Mouse (Mus musculus) lung, postnatal 14 days (tissue): ENCODE measurements around the gene Fam160a1.

ENCODE experiments used
- DNase-seq: peaks from one replicate; pipeline ENCODE4 v3.0.0; 2021

Gene Fam160a1

DNA sequence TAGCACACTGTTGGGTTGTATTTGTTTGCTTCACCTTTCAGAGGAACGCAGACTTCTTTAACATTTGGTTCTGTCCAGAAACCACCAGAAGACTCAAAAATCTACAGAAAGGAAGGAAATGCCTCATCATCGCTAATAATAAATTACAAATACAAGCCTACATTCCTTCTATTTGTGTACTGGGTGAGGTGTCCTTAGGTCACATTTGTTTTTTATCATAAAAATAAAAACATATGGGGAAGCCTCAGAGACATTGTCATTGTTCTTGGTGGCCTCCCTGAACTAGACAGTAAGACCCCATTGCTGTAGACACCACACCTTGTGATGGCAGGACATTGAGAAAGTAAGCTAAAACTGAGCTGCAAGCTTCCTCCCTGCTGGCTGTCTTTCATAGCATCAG is at the start of gene Fam160a1:
Fam160a1 (minus strand) TSS at position 101 of the 400 bp plus-strand sequence.
- DNase-seq: no peak

DNA sequence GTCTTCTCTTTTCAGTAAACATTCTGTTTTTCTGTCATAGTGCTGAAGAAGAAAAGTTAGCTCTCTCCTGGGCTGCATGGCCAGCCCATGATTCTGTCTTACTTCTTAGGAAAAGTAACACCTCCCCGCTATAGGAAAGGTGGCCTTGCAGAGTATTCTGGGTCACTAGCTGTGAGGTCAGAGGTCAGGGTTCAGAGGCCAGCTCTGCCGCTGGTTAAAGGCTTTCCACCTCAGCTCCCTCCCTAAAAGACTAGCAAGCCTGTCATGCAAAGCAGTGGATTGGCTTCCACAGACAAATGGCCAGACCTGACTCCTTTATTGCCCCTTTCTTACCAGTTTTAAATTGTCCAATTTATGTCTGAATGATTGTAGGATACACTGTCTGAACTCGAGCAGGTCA is 46.9 kb upstream of the Fam160a1 start:
- no peak for DNase-seq

DNA sequence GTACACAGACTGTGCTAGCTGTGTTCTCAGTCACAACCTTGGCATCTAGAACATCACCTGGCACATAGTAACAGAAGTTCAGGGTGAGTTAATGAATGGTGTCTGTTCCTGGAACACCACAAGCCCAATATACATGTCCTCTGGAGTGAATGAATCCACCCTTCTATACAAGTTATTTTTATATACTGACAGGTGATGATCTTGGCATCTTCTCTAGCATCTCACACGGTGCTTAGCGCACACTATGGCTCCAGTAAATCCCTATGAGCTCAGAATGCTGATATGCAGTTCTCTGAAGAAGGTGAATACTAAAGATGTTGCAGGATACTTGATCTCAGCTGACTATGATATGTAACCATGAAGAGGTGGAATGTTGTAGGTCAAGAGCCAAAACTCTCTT is 45.8 kb upstream of the Fam160a1 start:
- DNase-seq: no peak

DNA sequence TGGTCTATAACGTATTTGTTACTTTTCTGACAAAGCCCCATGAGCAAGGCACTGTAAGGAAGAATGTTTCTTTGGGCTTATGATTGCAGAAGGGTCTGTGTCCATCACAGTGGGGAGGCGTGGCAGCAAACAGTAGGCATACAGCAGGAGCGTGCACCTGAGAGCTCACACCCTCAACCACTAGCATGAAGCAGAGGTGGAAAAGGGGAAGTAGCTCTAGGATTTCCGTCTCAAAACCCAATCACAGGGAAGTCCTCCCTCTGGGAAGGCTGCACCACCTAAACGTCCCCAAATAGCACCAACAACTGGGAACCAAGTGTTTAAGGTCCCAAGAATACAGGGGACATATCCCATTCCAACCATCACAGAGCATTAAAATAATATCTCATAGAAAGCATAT is 43.9 kb upstream of the Fam160a1 start:
- no peak for DNase-seq

DNA sequence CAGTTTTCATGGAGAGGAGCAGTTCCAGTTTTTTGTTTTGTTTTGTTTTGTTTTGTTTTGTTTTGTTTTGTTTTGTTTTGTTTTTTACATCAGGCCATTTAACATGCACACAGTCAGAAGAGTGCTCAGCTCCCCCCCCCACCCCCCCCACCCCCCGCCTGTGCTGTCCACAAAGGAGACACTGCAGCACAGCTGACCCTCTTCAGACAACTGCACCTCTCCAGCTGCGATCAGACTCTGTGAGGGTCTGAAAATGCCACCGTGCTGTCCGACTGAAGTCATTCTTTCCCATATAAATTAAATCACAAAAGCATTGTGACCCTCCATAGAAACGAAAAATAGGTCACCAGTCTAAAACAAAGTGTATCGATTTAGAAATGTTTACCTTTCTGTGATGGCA is 42.2 kb upstream of the Fam160a1 start:
- no peak for DNase-seq

DNA sequence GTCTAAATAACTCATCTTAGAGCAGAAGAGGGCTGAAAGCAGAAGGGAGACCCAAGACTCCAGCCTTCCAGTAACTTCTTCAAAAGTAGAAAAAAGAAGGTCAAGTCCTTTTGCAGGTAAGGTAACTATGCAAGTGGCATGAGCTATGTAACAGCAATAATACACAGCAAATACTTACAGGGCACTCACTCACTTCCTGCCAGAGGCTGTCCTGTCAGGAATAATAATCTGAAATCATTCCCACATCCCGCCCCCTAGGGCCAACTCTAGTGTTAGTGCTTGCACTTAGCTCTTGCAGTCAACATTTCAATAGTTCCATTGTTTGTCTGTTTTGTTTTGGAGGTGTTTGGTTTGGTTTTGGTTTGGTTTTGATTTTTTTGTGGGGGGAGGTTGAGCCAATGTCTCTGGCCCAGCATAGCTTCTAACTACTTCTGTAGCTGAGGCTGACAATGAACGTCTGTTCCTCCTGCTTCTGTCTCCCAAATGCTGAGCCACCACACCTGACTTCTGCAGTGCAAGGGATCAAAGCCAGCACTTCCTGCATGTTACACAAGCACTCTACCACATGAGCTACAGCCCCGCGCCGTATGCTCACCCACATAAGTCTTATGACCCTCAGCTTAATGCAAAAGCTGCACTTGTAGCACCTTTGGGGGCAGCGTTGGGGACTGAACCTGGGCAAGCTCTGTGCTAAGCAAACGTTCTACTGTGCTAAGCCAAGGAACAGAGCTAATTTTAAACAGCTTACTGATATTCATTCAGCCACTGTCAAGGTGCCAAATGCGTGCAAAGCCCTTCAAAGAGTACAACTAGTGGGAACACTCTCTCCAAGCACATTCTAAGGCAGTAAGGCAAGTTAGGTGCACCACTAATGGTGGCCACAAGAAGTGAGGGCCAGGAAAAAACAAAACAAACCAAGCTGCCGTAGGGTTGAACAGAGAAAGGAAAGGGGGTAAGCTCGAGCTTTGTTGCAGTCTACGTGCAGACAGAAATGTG is 41.3 kb upstream of the Fam160a1 start:
- peak; percentile 56 for DNase-seq

DNA sequence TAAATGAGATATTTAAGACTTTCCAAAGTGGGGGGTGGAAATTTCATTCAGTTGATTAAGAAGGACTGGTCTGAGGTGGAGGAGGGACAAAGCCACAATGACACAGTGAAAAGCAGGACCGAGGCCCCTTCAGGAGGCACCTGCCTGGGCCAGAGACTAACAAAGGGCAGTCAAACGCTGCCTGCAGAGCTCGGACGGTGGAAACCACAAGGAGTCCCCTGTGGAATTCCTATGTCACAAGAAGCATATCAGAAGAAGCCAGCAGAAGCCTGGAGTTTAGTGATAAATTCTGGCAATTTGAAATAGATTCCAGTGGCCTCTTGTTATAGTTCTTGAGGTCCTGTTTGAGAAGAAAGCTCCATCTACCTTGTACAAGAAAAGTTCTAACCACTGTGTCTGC is 40.0 kb upstream of the Fam160a1 start:
- DNase-seq: no peak

DNA sequence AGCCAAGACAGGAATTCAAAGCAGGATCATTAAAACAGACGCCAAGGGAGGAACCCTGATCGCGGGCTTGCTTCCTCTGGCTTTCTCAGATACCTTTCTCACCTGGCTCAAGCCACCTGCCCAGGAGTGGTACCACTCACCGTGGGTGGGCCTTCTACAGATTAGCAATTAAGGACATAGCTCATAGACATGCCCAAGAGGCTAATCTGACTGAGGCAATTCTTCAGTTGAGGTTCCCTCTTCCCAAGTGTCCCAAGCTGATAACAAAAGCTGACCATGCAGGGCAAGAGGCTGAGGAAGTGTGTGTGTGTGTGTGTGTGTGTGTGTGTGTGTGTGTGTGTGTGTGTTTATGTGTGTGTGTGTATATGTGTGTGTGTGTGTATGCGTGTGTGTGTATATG is 38.9 kb upstream of the Fam160a1 start:
- no peak for DNase-seq

DNA sequence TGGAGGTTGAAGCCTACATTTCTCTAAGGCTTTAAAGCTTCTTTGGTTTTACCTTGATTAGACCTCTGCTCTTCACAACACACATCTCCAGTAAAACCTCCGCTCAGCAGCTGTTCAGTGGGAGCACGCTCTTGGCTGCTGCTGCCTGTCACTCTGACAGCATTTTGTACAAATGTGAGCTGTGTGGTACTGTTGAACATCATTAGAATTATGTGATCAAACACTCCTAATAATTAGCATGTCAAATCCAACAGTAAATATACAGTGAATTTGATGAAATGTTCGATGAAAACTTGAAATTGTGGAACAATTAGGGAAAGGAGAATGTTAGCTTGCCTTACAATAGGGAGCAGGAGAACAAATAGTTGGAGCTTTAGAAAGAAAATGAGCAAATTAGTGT is 38.0 kb upstream of the Fam160a1 start:
- no peak for DNase-seq

DNA sequence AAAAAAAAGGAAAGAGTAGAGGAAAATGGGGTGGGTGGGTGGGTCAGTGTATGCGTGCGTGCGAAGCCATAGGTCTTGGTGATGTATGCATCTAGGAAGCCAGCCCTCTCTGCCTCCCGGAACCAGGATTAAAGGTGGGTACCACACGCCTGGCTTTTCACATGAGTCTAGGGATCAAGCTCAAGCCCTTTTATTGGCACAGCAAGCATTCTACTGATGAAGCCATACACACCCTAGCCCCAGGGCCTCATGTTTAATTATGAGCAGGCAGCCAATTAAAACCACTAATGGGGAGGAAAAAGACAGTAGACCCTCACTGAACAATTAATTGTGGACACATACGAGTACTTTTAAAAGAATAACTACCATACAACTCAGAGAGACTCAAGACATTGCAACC is 37.1 kb upstream of the Fam160a1 start:
- no peak for DNase-seq

DNA sequence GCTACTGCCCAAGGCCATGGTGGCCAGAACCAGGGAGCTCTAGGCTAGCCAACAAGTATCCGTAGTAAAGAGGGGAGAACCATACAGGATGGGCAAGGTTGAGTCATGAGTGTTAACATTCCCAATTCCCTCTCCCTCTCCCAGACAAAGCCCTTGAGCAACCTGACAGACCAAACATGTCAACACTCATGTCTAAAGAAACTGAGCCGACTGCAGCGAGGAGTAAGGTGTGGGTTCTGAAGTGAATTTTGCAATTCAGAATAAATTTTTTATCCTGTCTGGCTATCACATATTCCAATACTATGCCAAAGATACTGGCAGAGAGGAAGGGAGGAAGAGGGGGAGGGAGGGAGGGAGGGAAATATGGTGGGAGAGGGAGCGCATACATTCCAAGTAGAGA is 36.6 kb upstream of the Fam160a1 start:
- no peak for DNase-seq

DNA sequence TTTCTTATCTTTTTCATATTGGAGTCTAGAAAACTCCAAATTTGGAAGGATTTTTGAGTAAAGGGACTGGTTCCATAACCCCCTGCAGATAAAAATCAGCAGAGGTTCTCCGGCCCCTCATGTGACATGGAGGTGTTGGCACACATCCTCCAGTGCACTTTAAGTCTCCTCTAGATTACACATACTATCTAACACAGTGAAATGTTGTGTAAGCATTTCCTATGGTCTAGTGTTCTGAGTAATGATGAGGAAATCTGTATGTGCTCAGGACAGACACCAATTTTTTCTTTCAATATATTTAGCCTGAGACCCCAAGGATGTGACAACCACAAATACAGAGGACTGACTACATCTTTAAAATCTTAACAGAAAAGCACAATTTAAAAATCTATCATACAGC is 33.0 kb upstream of the Fam160a1 start:
- no peak for DNase-seq

DNA sequence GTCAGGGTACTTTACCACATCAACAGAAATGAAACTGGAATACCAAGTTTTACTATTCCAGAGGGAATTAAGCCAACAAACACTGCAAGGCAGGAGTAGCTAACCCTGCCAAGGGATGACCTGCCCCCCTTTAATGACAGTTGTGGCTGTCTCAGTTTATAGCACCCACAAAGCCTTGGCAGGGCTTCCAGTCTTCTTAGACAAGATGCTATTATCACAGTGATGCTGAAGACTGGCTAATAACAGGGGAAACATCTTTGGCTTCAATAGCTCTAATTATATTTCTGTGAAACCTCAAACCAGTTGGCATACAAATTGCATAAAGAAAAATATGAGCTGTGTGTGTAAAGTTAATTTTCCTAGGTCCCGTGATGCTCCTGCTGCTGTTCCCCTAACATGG is 29.2 kb upstream of the Fam160a1 start:
- no peak for DNase-seq

DNA sequence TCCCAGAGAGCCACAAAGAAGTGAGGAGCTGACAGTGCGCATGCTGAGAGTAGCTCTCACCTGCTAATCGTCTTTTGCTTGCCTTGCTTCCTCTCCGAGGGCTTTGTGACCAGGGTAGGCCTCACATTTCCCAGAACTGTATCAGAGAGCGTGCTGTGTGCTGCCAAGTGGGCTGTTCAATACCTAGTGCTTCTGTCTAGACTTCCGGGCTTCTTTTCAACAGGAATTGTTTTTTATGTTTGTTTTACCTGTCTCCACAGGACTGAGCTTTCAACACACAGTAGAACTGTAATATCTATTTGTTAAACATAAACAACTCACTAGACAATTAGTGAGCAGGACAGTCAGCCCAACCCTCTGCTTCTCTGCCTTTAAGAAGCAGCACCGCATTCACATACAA is 28.2 kb upstream of the Fam160a1 start:
- DNase-seq: no peak

DNA sequence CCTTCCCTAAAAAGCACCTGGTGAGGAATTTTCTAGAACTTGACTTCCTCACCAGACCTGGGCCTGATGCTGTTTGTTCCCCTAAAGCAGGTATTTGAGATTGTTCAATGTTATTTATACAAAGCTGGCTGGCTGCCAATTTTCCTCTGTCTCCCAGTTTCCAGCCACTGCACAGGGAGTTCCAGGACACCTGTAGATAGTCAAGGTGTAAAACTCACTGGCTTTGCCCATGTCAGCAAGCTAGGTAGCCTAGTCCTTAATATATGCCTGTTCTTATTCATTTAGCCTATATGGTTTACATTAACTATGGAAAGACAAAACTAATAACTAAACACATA is 25.8 kb upstream of the Fam160a1 start:
- peak; percentile 40 for DNase-seq

DNA sequence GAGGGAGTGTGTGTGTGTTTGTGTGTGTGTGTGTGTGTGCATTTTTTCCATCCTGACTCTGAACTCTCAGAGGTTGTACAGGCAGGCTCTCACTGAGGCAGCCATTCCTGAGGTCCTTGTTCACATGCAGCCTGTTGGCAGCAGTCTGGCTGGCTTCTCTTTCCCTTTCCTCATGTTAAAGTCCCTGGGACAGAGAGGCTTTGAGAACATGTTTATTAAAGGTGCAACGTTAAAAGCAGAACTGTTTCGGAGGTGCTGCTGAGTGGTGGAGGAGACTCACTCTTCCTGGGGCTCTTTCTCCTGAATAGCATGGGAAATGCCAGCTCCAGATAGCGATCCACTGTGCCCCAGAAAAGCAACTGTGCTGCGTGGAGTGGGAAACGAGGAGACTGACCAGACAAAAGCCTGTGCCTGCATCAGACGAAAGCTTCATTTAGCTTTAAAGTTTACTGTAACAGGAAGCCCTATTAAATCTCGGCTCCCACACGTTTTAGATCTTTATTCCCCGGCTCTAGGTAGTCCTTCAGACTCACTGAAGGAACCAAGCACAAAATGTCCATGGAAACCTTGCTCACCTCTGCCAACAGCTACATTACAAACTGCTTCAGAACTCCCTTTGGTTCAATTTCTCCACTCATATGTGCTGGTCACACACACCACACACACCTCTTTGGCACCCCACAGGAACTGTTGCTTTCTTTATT is 25.2 kb upstream of the Fam160a1 start:
- no peak for DNase-seq

DNA sequence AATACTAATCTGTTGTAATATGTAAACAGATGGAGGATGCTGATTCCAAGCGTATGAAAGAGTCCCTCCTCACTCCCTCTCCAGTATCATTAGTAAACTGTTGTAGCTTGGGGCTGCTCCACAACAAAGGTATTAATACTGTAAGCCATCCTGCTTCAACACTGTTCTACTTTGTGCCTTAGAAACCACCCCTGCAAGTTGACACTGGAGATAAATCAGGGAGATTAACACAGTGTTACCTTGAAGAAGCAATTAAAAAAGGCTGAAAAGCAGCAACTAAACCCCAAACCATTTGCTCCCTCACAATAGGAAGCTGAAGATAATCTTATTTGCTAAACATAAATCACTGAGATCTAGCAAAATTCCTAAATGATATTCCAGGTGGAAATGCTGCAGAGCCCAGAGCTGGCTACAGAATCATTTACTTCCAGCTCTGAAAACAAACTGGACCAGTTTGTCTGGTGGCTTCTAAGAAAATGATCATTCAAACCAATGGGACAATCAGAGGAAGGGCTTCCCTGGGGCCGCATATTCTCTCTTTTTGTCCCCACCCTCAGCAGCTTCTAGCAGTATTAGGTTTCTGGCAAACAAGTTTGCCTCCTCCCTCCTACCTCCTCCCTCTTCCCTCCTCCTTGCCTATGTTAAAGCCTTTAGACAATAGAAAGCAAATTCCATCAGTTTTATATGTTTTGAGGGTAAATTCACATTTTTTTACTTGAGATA is 24.5 kb upstream of the Fam160a1 start:
- no peak for DNase-seq

DNA sequence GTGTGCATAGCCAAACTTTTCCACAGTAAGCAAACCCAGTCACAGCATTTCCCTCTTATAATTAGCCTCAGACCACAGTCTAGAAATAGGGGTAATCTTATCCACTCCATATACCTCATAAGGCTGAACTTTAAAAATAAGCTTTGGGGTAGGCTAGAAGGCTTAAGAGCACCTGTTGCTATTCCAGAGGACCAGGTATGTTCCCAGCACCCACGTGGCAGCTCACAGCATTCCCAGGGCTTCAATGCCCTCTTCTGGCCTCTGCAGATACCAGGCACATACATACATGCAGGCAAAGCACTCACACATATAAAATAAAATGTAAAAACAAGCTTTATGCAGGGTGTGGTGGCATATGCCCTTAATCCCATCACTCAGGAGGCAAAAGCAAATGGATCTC is 16.5 kb upstream of the Fam160a1 start:
- no peak for DNase-seq

DNA sequence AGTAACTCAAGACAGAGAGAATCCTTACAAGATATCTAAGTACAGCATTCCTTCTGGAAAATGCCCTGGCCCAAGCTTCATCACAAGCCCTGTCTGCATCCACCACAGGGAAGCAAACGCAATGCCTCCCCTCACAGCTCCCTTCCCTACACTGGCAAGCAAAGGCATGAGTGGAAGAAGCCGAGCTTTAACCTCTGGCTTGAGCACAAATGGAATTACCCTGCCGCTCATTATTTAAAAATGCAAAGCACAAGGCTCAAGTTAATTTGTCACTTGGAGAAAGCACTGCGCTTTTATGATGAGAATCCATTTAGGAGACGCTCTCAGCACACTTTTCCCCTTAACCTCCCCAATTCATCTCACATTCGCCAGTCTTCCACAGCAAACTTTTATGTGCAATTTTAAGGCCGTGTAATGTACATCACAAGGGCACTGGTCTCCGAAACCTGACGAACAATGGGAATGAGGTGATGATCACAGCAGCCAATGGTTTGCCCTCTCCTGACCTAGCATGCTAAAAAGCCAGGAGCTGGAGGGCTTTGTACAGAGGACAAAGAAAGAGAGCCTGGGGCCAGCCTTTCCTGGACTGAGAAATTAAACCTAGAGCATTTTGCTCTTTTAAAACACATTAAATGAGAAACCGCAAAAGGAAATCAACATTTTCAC is 15.5 kb upstream of the Fam160a1 start:
- DNase-seq: no peak

DNA sequence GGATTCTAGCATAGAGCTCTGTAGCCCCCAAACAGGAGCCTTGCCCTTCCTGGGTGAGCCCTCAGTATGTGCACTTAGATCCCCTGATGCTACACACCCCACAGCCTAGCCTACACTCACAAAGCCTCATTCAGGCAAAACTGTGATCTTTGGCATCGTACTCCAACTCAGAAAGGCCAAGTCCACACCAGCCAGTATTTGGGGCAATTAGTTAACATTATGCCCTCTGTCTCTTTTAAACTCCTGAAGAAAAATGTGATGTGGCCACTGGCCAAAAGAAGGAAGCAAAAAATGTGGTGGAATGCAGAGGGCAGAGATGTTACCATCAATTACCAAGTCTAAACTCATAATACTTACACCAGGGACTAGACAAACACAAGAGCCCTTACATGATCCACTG is 14.7 kb upstream of the Fam160a1 start:
- DNase-seq: no peak

DNA sequence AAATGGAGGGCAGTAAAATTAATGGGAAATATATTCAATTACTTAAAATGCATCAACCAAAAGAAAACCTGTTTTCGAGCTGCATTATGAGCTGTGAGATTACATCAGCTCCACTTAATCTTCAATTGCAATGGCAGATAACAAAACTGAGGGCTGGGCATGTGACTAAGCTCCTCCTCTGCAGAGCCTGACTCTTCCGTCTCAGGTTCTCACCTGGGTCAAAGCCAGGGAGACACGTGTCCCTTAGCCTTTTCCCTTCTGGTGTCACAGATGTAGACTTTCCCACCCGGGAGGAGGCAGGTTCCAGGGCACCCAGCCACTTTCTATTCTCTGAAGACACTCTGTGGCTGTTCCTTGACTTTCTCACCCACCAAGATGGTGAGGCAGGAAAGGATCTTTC is 12.0 kb upstream of the Fam160a1 start:
- DNase-seq: peak; percentile 19

DNA sequence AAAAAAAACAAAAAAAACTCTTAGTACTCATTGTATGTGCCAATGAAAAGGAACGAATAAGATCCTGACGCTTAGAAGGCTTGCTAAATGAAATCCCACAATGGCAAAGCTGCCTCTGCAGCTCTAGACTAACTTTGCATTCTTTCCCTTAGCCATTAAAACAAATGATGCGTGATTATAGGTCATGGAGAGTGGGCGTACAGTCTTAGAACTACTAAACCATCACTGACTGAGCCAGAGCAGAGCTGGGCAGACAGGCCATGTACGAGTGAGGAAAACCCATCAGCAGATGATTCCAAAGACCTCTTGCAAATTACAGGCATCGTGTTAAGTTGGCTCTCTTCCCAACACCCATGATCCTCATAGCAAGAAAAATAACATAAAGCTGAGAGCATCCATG is 10.7 kb upstream of the Fam160a1 start:
- no peak for DNase-seq

DNA sequence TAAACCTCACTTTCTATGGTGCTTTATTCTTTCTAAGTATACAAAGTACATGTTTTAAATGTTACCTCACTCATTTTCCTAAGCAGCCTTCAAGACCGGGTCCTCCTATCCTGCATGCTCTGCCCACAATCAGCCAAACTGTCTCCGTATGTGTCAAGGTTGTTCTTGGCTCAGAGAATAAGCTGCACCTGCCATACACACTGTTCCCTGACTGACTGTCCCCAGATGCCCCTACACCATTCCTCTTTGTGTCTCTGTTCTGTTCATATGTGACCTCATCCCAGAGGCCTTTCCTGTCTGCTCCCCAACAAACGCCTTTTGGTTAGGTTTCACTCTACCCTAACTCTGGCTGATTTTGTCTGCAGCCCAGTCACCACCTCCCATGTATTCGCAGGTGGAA is 10.2 kb upstream of the Fam160a1 start:
- no peak for DNase-seq
